Mouse (Mus musculus) megakaryocyte, embryonic 14.5 days (primary cell): ENCODE data around the gene Nlrp5.
"Not testable (repeated sequence)": the region's sequence is repeated elsewhere in the genome, so short reads cannot be mapped to it uniquely, and the experiment has no call there.

ENCODE experiments used
- FLI1 ChIP-seq: IDR thresholded peaks from 2 replicates; pipeline ENCODE4 v1.6.1; 2012; ENCODE audit warnings: low read length, inconsistent platforms, mixed read lengths
- GATA1 ChIP-seq: IDR thresholded peaks from 3 replicates; pipeline ENCODE4 v1.6.1; 2012; ENCODE audit warnings: mixed read lengths, low read length, inconsistent platforms, borderline replicate concordance

GRCm38 (mm10) chr7:23470201-23470600 is 84.5 kb downstream of the Nlrp5 start:
- TF ChIP-seq FLI1, GATA1: not testable (repeated sequence)
